Mouse (Mus musculus): Measurements from ENCODE around the gene Chia1. TPM values are rescaled to one million over a fixed set of nuclear protein-coding genes. Genes with fewer than 3 reads are reported as not detected.

The Chia1 gene
- polyA plus RNA-seq, 1 experiment from 2014 or later: not detected

Other genes starting within 250 kb of the Chia1 start
- 0.30 to 1.9 TPM (median 1.1 TPM) in 3 replicates for gene Adora3, start 242.4 kb upstream of the Chia1 start, polyA plus RNA-seq (2018)
- 0.26 to 0.61 TPM in 2 of 3 replicates, not detected in the other for gene Tmigd3, start 242.3 kb upstream of the Chia1 start, polyA plus RNA-seq (2018)
- 5.4 to 14.3 TPM (median 11.3 TPM) in 3 replicates for gene I830077J02Rik, start 180.6 kb upstream of the Chia1 start, polyA plus RNA-seq (2018)
- gene Wdr77, start 153.9 kb upstream of the Chia1 start, polyA plus RNA-seq (2018): 11.7 to 27.3 TPM (median 12.7 TPM) in 3 replicates
- 178 to 432 TPM (median 247 TPM) in 3 replicates for gene Atp5f1, start 153.1 kb upstream of the Chia1 start, polyA plus RNA-seq (2018)
- 0.10 to 0.22 TPM (median 0.20 TPM) in 3 replicates for gene Ovgp1, start 139.5 kb upstream of the Chia1 start, polyA plus RNA-seq (2018)
- gene Pifo, start 98.6 kb upstream of the Chia1 start, polyA plus RNA-seq (2018): not detected in 3 replicates
- gene Chil5, start 80.4 kb upstream of the Chia1 start, polyA plus RNA-seq (2018): not detected in 3 replicates
- 18.5 to 22.7 TPM (median 21.0 TPM) in 3 replicates for gene Chil3, start 54.3 kb downstream of the Chia1 start, polyA plus RNA-seq (2018)
- not detected in 3 replicates for gene Chil4, start 106.3 kb downstream of the Chia1 start, polyA plus RNA-seq (2018)